Mouse (Mus musculus) CD8-positive naive resting alpha-beta T cell, adult 2 months (primary cell): ENCODE measurements around the gene Arhgap25.
"Not testable (repeated sequence)": the region's sequence is repeated elsewhere in the genome, so short reads cannot be mapped to it uniquely, and the experiment has no call there.

ENCODE experiments used
- DNase-seq, 2 experiments: peaks; one replicate each; pipeline ENCODE4 v3.0.0; 2022; ENCODE audit warnings: low read depth in 2 of 2, low spot score in 2 of 2

The Arhgap25 gene

GRCm38 (mm10) chr6:87532953-87533710 lies at the start of gene Arhgap25:
Gene Arhgap25, minus strand, starts transcription at chr6:87533259.
- DNase-seq, result peak; percentile 42 to 64

GRCm38 (mm10) chr6:87582456-87582855 lies 49.4 kb upstream of the Arhgap25 start:
- DNase-seq, result peak in 1 of 2 experiments; percentile 4

- no peak for DNase-seq
Observed at GRCm38 (mm10) chr6:87581581-87581980, 48.5 kb upstream of the Arhgap25 start.

- DNase-seq, result no peak
Observed at GRCm38 (mm10) chr6:87581071-87581470, 48.0 kb upstream of the Arhgap25 start.

- DNase-seq, result no peak
Observed at GRCm38 (mm10) chr6:87578247-87578646, 45.2 kb upstream of the Arhgap25 start.

- DNase-seq, result no peak
Observed at GRCm38 (mm10) chr6:87576648-87577330, 43.7 kb upstream of the Arhgap25 start.

- not testable (repeated sequence) for DNase-seq
Observed at GRCm38 (mm10) chr6:87571863-87572262, 38.8 kb upstream of the Arhgap25 start.

GRCm38 (mm10) chr6:87567686-87568593 lies 34.9 kb upstream of the Arhgap25 start:
- no peak for DNase-seq

GRCm38 (mm10) chr6:87565166-87565565 lies 32.1 kb upstream of the Arhgap25 start:
- no peak for DNase-seq

GRCm38 (mm10) chr6:87564356-87564755 lies 31.3 kb upstream of the Arhgap25 start:
- DNase-seq, result no peak

GRCm38 (mm10) chr6:87553724-87554123 lies 20.7 kb upstream of the Arhgap25 start:
- DNase-seq, result no peak

- peak in 1 of 2 experiments; percentile 54 for DNase-seq
Observed at GRCm38 (mm10) chr6:87552054-87552807, 19.2 kb upstream of the Arhgap25 start.

- DNase-seq, result peak; percentile 61 to 73
Observed at GRCm38 (mm10) chr6:87547836-87548235, 14.8 kb upstream of the Arhgap25 start.

GRCm38 (mm10) chr6:87547431-87547830 lies 14.4 kb upstream of the Arhgap25 start:
- no peak for DNase-seq

GRCm38 (mm10) chr6:87545331-87546217 lies 12.5 kb upstream of the Arhgap25 start:
- DNase-seq, result no peak

- DNase-seq, result peak; percentile 67 to 83
Observed at GRCm38 (mm10) chr6:87542027-87542426, 9.0 kb upstream of the Arhgap25 start.

- peak; percentile 48 to 56 for DNase-seq
Observed at GRCm38 (mm10) chr6:87541171-87541571, 8.1 kb upstream of the Arhgap25 start.

- DNase-seq, result no peak
Observed at GRCm38 (mm10) chr6:87538376-87539270, 5.6 kb upstream of the Arhgap25 start.

- no peak for DNase-seq
Observed at GRCm38 (mm10) chr6:87537678-87538077, 4.6 kb upstream of the Arhgap25 start.
